Mouse (Mus musculus): ENCODE results near the gene Hes3. TPM values are rescaled to one million over a fixed set of nuclear protein-coding genes. Genes with fewer than 3 reads are reported as not detected.
A peak's percentile ranks its signal among the peaks of the same experiment; 100 is the strongest.

Hes3 gene
- total RNA-seq, 2 experiments from 2014 or later: not detected

DNA sequence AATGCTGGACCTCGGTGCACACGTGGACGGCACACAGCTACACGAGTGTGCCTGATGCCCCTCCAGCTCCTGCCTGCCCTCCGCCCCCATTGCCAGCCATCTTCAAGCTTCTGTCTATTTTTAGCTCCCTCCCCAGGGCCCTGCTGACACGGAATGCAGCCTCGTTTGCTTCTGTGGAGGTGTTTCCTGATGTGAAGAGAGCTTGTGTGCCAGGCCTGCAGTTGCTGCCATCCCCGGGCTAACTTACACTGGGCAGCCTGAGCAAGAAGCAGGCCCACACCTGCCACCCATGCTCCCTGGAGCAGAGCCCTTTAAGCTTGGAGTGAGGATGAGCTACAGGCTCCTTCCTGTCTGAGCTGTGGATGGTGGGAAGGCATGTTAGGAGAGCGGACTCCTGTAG lies 29.3 kb downstream of the Hes3 start:
- DNase-seq (ENCODE audit: low spot score in 2 of 2): no peak

DNA sequence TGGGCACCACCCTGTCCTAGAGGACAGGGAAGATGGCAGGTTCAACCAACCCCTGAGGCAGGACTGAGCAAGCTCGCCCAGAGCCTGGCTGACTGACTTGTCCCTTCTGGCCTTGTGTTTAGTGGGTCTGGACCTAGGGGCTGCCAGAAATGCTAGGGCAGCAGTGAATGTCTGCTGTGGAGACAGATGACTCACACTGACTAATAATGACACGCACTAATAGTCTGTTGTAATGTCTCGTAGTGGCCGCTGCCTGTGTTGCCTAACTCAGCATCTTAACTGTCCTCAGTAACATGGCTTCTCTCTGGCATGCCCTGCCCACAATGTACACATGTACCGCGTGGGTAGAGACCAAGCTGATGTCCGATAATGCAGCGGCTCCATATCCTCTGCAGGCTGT lies 31.0 kb downstream of the Hes3 start:
- no peak for DNase-seq (ENCODE audit: low spot score in 2 of 2)

DNA sequence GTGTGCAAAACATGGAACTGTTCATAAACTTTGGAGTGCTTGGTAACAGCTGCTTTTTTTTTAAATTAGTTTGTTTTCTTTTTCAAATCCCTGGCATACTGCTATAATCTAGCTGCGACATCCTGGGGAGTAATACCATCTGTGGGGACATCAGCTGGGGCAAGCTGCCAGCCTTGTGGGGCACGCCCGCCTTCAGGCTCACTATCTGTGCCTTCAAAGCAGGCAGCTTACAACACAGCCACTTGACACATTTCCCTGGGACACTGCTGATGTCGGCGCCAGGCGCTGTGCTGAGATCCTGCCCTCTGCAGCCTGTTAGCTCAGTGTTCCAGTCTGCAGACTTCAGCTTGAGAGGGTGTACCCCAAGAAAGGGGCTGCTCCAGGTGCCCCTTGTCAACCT lies 34.4 kb downstream of the Hes3 start:
- peak; percentile 78 to 84 for DNase-seq (ENCODE audit: low spot score in 2 of 2)

DNA sequence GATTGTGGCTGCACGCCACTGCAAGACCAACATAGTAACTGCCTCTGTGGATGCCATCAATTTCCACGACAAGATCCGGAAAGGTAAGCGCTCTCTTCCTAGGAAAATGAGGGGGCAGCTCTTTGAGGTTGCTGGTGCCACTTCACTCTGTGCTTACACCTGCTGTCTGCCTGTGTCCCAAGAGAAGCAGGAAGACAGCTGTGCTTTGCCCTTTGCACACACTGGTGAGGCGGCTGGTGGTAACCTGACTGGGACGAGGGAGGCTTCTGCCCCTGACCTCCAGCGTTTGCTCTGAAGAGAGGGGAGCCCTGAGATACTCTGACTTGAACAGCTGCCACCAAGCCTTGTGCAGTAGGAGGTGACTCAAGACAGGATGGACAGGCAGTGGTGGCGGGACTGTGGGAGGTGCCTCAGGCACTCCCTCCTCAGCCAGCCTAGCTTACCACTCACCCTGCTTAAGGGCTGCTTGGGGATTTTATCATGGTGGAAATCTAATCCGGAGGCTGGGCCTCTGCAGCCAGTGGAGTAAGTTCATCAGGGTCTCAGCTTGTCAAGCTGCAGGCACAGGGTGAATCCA lies 38.2 kb downstream of the Hes3 start:
- DNase-seq (ENCODE audit: low spot score in 2 of 2): no peak

DNA sequence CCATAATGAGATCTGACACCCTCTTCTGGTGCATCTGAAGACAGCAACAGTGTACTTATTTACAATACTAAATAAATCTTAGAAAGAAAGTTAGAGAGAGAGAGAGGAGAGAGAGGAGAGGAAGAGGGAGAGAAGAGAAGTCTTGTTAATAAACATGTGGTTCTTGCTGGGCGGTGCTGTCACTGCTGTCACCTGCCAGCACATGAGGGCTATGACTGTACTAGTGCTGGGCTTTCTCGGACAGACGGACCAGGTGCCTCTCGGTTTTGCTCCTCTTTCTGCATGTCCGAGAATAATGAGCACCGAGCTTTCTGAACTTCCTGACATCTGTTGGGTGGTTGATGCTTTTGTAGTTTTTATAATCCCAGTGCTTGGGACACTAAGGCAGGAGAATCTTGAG lies 40.8 kb downstream of the Hes3 start:
- DNase-seq (ENCODE audit: low spot score in 2 of 2): no peak

DNA sequence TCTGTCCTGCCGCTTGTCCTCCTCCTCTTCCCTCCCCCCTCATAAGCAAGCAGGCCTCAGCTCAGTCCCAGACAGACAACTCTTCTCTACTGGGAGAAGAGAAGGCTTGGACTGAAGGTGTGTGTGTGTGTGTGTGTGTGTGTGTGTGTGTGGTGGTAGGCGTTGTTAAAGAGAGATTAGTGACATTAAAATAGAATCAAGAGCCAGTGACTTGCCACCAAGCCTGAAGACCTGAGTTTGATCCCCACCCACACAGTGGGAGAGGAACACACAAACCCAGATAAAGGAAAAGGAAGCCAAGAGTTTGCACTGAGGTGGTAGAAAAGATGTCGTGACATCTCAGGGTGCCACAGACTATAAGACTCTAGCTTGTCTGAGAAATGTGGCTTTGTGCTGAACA lies 44.3 kb downstream of the Hes3 start:
- DNase-seq (ENCODE audit: low spot score in 2 of 2): no peak

DNA sequence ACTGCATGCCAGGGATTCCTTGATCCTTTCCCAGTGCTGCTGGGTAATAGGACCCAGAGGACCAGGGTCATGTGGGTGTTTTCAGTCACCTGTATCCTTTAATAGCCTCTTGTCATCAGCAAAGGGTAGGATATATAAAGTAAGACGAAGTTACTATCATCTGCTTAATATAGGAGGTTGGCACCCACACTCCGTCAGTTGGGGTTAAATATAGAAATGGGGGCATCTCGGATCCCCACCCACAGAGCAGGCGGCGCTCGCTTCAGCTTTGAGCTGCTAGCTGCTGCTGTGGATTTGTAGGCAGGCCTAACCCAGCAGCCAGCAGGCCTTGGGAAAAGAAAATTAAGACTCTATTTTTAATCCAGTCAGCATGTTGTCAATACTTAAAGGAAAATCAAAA lies 45.5 kb downstream of the Hes3 start:
- DNase-seq (ENCODE audit: low spot score in 2 of 2): peak; percentile 62 to 71

DNA sequence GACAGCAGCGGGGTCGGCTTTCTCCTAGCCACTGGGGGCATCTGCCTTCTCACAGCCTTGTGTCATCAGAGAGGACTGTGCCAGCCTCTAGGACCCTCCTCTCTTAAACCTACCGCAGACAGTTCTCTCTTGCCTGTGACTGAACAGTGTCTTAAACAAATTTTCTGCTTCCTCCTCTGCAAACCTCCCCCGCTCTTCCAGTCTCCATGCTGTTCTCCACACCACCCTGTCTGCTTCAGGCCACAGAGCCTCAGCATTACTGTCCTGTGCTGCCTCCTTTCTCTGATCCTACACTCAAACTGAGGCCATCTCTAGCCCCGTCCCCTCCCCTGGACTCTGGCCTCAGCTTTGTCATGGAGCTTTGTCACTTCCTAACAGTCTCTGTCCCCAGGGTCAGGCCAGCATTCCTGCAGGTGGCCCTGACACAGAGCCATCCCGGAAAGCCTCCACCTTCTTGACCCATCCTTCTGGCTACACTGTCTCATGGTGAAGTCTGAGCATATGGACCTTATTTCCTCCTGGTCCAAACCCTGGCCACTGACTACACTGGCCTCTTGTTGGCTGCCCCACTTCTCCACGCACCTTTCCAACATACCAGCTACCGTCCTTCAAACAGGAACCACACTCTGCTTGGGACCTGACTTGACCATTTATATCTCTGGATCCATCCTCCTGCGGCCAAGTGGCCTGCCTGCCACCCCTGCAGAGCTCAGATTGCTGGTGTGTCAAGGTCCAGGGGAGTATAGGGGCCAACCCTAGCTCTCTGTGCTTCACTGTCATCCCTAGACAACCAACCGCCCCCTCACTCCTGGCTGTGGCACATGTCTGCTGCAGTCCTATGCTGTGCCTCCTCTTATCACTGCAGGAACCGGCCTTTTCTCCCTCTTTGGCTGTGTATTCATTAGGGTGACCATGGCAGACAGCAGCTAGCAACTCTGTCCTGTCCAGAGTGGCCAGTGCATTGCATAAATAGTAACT lies 46.6 kb downstream of the Hes3 start:
- no peak for DNase-seq (ENCODE audit: low spot score in 2 of 2)

DNA sequence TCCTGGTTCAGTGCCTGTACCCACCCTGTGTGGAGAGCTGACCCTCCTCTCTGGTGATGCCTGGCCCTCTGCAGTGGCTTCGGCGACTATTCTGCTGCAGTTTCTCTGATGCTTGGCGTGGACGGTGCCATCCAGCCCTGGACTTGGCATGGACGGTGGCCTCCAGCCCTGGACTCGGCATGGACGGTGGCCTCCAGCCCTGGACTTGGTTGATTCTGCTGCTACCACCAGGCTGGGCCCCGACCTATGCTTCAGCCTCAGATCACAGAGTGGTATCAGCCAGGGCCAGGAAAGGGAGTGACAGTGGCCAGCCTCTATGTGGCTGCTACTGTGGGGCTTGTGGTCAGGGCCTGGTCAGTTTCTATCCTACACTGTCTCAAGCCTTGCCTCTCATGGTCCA lies 47.5 kb downstream of the Hes3 start:
- DNase-seq (ENCODE audit: low spot score in 2 of 2): no peak

DNA sequence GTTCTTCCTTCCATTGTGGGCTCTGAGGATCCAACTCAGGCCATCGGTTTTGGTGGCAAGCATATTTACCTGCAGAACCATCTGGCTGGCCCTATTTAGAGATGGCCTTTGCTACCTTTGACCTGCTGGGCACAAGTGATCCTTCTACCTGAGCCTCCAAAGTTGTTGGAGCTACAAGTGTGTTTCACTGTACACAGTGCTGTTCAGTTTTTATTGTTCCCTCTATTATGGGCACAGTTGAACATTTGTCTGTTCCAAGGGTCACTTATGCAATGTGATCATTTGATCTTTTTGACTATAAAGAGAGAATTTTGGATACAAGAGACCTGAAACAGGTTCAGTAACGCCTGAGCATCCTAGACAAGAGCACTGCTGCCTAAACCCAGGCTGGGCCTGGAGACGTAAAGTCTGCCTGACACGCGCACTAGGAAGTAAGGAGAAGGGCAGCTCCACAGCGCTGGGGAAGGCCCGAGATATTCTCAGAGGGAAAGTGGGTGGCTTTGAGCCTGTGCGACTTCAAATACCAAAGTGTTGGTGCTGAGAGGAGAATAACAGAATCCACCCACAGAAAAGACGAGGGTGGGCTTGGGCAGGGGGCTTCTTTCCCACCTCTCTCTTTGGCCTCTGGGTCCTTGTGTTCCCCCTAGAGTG lies 48.1 kb downstream of the Hes3 start:
- no peak for DNase-seq (ENCODE audit: low spot score in 2 of 2)

DNA sequence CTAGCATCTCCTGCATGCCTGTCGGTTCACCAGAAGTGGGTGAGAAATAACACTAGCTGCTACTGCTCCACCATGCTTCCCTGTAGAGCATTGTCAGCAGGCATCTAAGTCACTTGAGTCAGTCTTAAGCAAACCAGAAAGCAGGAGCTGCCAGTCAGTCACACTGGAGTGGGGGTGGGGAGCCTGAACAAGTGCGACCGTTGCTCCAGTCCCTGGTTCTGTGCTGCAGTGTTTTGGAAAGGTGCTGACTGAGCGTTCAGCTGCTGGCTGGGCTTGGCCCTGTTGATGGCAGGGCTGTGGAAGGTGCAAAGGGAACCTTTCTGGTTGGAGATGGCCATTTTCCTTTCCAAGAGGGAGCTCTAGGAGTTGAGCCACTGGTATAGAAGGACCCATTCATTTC lies 51.5 kb downstream of the Hes3 start:
- DNase-seq (ENCODE audit: low spot score in 2 of 2): no peak

Other genes starting within 250 kb of the Hes3 start
- 10 to 100 TPM; 80.0 to 91.9 TPM for gene Plekhg5, start 219.2 kb downstream of the Hes3 start, total RNA-seq (2021)
- 10 to 100 TPM; 19.0 to 20.7 TPM for gene Tnfrsf25, start 175.7 kb downstream of the Hes3 start, total RNA-seq (2021)
- gene Espn, start 139.3 kb downstream of the Hes3 start, total RNA-seq (2021): 1 to 10 TPM; 3.0 to 3.4 TPM
- not detected for gene Hes2, start 132.8 kb downstream of the Hes3 start, total RNA-seq (2021)
- gene Acot7, start 113.5 kb downstream of the Hes3 start, total RNA-seq (2021): 100 to 1,000 TPM; 328 to 345 TPM
- gene Gpr153, start 17.4 kb downstream of the Hes3 start, total RNA-seq (2021): 10 to 100 TPM; 26.8 to 33.4 TPM
- 10 to 100 TPM; 49.8 to 58.4 TPM for gene Icmt, start 5.6 kb upstream of the Hes3 start, total RNA-seq (2021)
- gene Rnf207, start 27.3 kb upstream of the Hes3 start, total RNA-seq (2021): 10 to 100 TPM; 18.9 to 20.8 TPM
- 100 to 1,000 TPM; 162 to 191 TPM for gene Rpl22, start 34.1 kb upstream of the Hes3 start, total RNA-seq (2021)
- gene Chd5, start 47.0 kb upstream of the Hes3 start, total RNA-seq (2021): 100 to 1,000 TPM; 172 to 179 TPM
- 10 to 100 TPM; 18.4 to 23.9 TPM for gene Nphp4, start 185.0 kb upstream of the Hes3 start, total RNA-seq (2021)
- 100 to 1,000 TPM; 382 to 428 TPM for gene Kcnab2, start 186.2 kb upstream of the Hes3 start, total RNA-seq (2021)